Mouse (Mus musculus): ENCODE data around the gene Sim2. TPM values are rescaled to one million over a fixed set of nuclear protein-coding genes. Genes with fewer than 3 reads are reported as not detected.

Sim2 gene
- polyA plus RNA-seq, 1 experiment, result not detected

- TF ChIP-seq CTCF (IDR thresholded peaks at IDR 0.05; ENCODE audit: extremely low read depth, insufficient read depth, low read length) (no peak), POLR2A (IDR thresholded peaks at IDR 0.05; ENCODE audit: extremely low read depth, insufficient read depth, low read length) (no peak)
- H3K4me1 ChIP-seq (ENCODE audit: control insufficient read depth, insufficient read depth, low read length), result no peaks in the 10 kb centered on the region; the same call in 1 of the 2 replicates
- H3K4me3 ChIP-seq (ENCODE audit: insufficient read depth, low read length), result no peak overlapping the region
- H3K27ac ChIP-seq (ENCODE audit: insufficient read depth, low read length), result no peak overlapping the region
These were observed 65.7 kb downstream of the Sim2 start for GRCm38 (mm10) chr16:94150125-94151103.

DNA sequence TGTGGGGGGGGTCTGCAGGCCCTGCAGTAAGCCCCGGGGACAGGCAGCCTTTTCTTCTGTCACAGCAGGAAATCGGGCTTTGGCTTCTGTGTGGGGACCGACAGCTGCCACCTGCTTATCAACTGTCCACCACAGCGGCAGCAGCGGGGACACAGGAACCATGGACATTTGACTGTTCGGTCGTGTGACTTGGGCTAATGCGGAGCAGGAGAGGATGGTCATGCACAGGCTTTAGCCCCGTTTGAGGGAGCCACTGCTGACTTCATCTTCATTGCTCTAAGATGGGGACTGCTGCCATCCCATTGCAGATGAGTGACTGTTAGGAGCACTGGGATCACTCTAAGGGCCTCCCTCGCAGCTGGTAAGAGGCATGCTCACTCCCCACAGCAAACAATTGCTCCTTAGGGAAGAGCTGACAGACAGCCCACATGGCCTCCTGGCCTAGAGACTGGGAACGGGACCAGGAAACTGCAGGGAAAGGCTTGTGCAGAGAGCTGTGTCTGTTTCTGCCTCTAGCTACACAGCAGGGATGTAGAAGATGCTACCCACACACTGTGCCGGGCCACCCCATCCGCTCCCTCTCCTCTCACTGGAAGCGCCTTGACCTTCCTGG, 70.4 kb downstream of the Sim2 start:
- Histone ChIP-seq H3K4me3 (ENCODE audit: insufficient read depth, low read length) (no peak overlapping the region), H3K27ac (ENCODE audit: insufficient read depth, low read length) (no peak overlapping the region), H3K4me1 (ENCODE audit: control insufficient read depth, insufficient read depth, low read length) (no peaks in the 10 kb centered on the region)
- TF ChIP-seq POLR2A (IDR thresholded peaks at IDR 0.05; ENCODE audit: extremely low read depth, insufficient read depth, low read length) (no peak), CTCF (IDR thresholded peaks at IDR 0.05; ENCODE audit: extremely low read depth, insufficient read depth, low read length) (no peak)

DNA sequence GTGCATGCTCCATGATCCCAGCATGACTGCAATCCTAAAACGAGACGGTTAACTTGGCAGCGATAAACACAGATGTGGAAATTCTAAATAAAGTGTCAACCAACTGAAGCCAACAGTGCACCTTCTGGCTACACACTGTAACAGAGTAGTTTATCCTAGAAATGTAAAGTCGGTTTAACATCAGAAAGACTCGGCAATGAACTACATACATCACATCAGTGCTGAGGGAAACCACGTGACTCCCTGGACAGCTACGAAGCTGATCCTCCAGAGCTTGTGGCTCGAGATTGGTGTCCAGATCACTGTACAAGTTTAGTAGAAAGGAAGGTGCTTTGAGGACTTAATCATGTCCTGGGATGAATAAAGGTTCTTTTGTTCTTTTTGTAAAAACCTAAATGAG, 73.1 kb downstream of the Sim2 start:
- Histone ChIP-seq H3K4me1 (ENCODE audit: control insufficient read depth, insufficient read depth, low read length) (no peaks in the 10 kb centered on the region), H3K4me3 (ENCODE audit: insufficient read depth, low read length) (no peak overlapping the region), H3K27ac (ENCODE audit: insufficient read depth, low read length) (no peak overlapping the region)
- no peak for TF ChIP-seq POLR2A (IDR thresholded peaks at IDR 0.05; ENCODE audit: extremely low read depth, insufficient read depth, low read length)
- no peak for TF ChIP-seq CTCF (IDR thresholded peaks at IDR 0.05; ENCODE audit: extremely low read depth, insufficient read depth, low read length)

DNA sequence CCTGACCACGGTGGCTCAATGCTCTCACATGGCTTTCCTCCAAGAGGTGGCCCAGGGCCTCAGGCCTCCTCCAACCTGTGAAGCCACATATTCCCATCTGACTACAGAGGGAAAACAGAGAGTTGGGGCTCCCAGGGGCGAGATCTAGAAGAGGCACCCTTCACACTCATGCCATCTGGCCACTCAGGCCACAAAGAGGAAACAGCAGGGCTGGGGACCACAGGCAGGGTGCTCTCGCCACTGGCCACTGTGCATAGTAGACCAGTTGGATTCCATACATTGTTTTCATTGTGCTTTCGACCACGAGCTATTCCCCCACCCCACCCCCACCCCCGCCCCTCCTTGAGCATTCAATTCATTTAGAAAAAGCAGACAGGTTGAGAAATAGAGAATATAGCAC, 77.3 kb downstream of the Sim2 start:
- Histone ChIP-seq H3K27ac (ENCODE audit: insufficient read depth, low read length) (no peak overlapping the region), H3K4me3 (ENCODE audit: insufficient read depth, low read length) (no peak overlapping the region), H3K4me1 (ENCODE audit: control insufficient read depth, insufficient read depth, low read length) (no peaks in the 10 kb centered on the region)
- no peak for TF ChIP-seq POLR2A (IDR thresholded peaks at IDR 0.05; ENCODE audit: extremely low read depth, insufficient read depth, low read length)
- TF ChIP-seq CTCF (IDR thresholded peaks at IDR 0.05; ENCODE audit: extremely low read depth, insufficient read depth, low read length), result no peak

- Histone ChIP-seq H3K4me3 (ENCODE audit: insufficient read depth, low read length) (no peak overlapping the region), H3K4me1 (ENCODE audit: control insufficient read depth, insufficient read depth, low read length) (no peaks in the 10 kb centered on the region), H3K27ac (ENCODE audit: insufficient read depth, low read length) (no peak overlapping the region)
- TF ChIP-seq POLR2A (IDR thresholded peaks at IDR 0.05; ENCODE audit: extremely low read depth, insufficient read depth, low read length) (no peak), CTCF (IDR thresholded peaks at IDR 0.05; ENCODE audit: extremely low read depth, insufficient read depth, low read length) (no peak)
These were observed 78.3 kb downstream of the Sim2 start for GRCm38 (mm10) chr16:94163051-94163450.

- H3K4me1 ChIP-seq (ENCODE audit: control insufficient read depth, insufficient read depth, low read length), result no peaks in the 10 kb centered on the region
- no peak for TF ChIP-seq CTCF (IDR thresholded peaks at IDR 0.05; ENCODE audit: extremely low read depth, insufficient read depth, low read length)
- H3K27ac ChIP-seq (ENCODE audit: insufficient read depth, low read length), result no peak overlapping the region
- H3K4me3 ChIP-seq (ENCODE audit: insufficient read depth, low read length), result no peak overlapping the region
These were observed 79.5 kb downstream of the Sim2 start for GRCm38 (mm10) chr16:94164236-94164635.

DNA sequence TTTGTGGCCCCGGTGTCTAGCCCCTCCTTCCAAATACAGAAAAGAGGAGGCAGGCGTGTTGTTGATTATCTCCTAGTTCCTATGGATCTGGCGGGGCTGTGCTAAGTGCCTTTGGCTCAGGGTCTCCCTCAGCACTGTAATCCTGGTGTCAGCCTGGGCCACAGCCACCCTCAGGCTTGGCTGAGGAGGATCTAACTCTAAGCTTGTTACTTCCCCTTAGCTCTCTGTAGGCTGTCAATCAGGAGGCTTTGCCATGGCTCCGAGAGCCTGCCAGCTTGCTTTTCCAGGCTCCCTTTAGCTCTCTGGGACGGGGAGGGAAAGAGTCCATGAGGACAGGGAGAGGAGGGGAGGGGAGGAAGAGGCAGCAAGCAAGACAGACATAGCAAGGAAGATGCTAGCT, 80.2 kb downstream of the Sim2 start:
- TF ChIP-seq CTCF (IDR thresholded peaks at IDR 0.05; ENCODE audit: extremely low read depth, insufficient read depth, low read length) (no peak), POLR2A (IDR thresholded peaks at IDR 0.05; ENCODE audit: extremely low read depth, insufficient read depth, low read length) (no peak)
- H3K4me3 ChIP-seq (ENCODE audit: insufficient read depth, low read length), result no peak overlapping the region
- H3K27ac ChIP-seq (ENCODE audit: insufficient read depth, low read length), result no peak overlapping the region
- H3K4me1 ChIP-seq (ENCODE audit: control insufficient read depth, insufficient read depth, low read length), result no peaks in the 10 kb centered on the region

DNA sequence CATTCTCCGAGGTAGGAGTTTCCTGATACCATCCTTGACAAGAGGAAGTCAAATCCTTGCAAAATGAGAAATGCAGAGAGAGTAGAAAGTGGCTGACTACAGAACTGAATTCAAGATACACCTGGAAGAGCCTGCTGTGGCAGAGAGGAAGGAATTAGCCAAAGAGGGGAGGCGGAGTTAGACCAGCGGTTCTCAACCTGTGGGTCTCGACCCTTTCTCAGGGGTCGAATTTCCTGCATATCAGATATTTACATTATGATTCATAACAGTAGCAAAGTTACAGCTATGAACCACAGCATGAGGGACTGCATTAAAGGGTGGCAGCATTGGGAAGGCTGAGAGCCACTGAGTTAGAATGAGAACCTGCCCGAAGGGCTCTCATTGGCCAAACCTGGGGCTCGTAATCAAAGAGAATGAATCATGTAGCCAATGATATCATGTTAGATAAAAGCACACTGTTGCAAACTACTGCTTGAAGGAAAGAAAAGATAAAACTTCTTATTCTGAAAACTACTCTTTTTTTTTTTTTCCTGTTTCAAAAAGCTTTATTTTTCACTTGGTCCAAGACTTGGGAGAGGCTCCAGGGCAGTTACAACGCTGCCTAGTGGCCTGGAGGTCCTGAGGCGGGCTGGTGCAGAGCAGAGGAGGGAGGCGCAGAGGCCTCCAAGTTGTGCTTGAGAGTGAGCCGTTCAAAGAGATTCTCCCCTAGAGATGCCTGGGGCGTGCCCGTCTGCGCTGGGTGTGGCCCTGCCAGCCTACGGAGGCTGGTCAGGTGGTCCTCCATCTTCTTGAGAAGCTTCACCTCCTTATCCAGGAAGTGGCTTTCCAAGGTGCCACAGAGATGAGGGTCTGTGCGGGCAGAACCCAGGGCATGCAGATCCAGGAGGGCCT, 84.2 kb downstream of the Sim2 start:
- Histone ChIP-seq H3K4me3 (ENCODE audit: insufficient read depth, low read length) (no peak overlapping the region), H3K27ac (ENCODE audit: insufficient read depth, low read length) (no peak overlapping the region), H3K4me1 (ENCODE audit: control insufficient read depth, insufficient read depth, low read length) (no peaks in the 10 kb centered on the region)
- TF ChIP-seq POLR2A (IDR thresholded peaks at IDR 0.05; ENCODE audit: extremely low read depth, insufficient read depth, low read length) (no peak), CTCF (IDR thresholded peaks at IDR 0.05; ENCODE audit: extremely low read depth, insufficient read depth, low read length) (no peak)

DNA sequence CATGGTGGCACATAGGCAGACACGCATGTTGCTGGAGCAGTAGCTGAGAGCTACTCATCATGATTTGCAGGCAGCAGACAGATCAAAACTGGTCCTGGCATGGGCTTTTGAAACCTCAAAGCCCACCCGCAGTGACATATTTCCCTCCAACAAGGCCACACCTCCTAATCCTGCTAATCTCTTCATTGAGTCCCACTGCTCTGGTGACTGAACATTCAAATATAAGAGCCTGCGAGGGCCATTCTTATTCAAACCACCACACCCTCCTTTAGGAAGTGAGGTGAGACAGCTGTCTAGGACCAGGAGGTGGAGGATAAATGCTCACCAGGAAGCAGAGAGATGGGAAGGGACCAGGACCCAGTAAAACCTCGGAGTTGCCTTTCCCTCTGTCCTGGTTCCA, 85.5 kb downstream of the Sim2 start:
- Histone ChIP-seq H3K4me3 (ENCODE audit: insufficient read depth, low read length) (no peak overlapping the region), H3K27ac (ENCODE audit: insufficient read depth, low read length) (no peak overlapping the region), H3K4me1 (ENCODE audit: control insufficient read depth, insufficient read depth, low read length) (no peaks in the 10 kb centered on the region)
- TF ChIP-seq CTCF (IDR thresholded peaks at IDR 0.05; ENCODE audit: extremely low read depth, insufficient read depth, low read length) (no peak), POLR2A (IDR thresholded peaks at IDR 0.05; ENCODE audit: extremely low read depth, insufficient read depth, low read length) (no peak)

Measured in cortical plate, adult 2 months (tissue).